Mouse (Mus musculus): Measurements from ENCODE around the gene Tenm2. TPM values are rescaled to one million over a fixed set of nuclear protein-coding genes. Genes with fewer than 3 reads are reported as not detected.

Gene Tenm2
- polyA plus RNA-seq, 2 experiments from 2014 or later, result 0.05 TPM; not detected in 1

- ATAC-seq, result no peak
Measured at GRCm38 (mm10) chr11:36458451-36458850, 777.3 kb downstream of the Tenm2 start.

- ATAC-seq, result no peak
Measured at GRCm38 (mm10) chr11:36454076-36454475, 781.7 kb downstream of the Tenm2 start.

GRCm38 (mm10) chr11:36452436-36452835 lies 783.3 kb downstream of the Tenm2 start:
- ATAC-seq, result no peak

- no peak for ATAC-seq
Measured at GRCm38 (mm10) chr11:36446351-36446750, 789.4 kb downstream of the Tenm2 start.

- no peak for ATAC-seq
Measured at GRCm38 (mm10) chr11:36443821-36444220, 791.9 kb downstream of the Tenm2 start.

GRCm38 (mm10) chr11:36441801-36442200 lies 794.0 kb downstream of the Tenm2 start:
- no peak for ATAC-seq

DNA sequence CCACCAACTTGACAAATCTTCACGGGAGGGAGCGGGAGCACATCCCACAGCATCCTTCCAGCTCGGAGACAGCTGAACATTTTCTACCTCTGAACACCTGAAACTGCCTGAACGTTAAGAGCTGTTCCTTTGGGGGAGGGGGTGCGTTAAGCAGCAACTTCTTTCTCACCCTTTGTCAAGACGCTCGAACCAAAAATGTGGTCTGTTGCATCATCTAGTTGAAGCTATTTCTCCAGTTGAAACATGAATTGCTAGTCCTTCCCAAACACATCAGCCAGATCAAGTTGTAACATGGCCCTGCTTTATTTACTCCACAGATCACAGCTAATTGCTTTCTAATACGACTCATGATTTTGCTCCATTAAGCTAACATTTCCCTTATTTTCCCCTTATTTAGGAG lies 799.5 kb downstream of the Tenm2 start:
- no peak for ATAC-seq

- ATAC-seq, result no peak
Measured at GRCm38 (mm10) chr11:36428947-36429346, 806.8 kb downstream of the Tenm2 start.

DNA sequence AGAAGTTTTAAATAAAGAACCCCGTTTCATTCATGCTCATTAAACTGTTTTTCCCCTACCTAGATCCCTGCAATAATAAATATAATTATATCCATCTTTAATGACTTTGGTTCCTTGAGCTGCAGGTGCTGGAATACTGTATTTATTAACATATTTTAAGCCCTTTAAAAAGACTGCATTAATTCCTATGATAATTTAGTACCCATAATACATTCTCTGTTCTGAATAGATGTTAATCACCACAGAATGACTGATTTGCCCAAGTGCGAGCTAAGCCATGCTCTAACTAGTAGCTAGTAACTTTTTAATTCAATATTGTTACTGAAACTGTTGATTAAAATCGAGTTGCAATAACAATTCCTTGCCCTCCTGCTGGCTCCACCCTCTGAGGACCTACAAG lies 810.8 kb downstream of the Tenm2 start:
- ATAC-seq, result no peak

- no peak for ATAC-seq
Measured at GRCm38 (mm10) chr11:36420047-36420446, 815.7 kb downstream of the Tenm2 start.

GRCm38 (mm10) chr11:36415244-36415643 lies 820.5 kb downstream of the Tenm2 start:
- ATAC-seq, result no peak

GRCm38 (mm10) chr11:36410881-36411280 lies 824.9 kb downstream of the Tenm2 start:
- ATAC-seq, result no peak

DNA sequence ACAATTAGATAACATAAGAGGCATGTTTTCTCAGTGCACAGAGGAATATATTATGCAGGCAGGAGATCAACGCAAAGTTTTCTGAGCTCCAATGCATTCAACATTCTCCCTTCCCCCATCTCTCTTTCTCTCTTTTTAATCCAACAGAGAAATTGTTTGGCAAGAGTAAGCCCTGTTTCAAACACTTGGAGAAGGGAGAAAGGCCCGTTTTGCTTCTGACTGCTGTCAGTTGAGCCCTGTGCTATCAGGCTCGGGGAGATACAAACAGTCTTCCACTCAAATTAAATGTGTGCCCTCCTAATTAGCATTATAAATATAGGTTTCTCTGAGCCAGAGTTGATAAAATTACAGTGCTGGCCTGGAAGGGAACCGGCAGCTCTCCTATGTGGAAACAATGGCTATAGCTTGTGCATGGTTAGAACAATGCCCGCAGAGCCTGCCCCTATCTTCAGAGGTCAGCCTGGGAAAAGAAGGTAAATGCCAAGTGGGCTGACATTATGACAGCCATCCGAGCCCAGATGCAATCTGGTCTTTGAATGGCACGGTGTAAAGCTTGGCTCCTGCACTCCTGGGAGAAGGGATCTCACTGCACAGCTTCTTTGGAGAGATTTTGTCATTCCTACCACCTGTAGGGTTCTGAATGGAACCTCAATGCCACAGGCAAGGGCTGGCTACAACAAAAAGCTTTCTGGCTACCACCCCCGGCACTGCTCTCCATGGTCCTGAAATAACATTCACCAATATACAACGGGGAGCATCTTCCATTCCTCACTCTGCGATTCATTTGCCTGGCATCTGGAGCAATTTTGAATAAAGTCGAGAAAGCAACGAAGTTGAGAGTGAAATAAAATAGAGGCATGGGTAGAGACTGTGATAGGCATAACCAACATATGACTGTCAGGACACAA lies 839.7 kb downstream of the Tenm2 start:
- ATAC-seq, result no peak

DNA sequence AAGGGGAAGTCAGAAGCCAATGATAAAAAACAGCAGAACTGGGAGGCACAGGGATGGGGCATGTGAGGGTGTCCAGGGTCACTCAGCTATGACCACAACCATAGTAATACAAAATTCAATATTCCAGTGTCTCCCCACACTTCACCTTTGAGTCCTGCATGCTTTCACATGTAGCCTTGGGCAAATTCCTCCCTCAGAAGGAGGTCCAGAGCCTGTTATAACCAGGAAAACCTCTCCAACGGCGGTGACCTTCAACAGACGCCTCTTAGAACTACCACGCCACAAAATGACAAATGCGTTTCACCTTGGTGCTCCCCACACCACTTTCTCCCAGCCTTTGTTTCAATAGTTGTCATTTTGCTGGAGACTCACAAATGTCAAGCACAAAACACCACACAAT lies 851.1 kb downstream of the Tenm2 start:
- ATAC-seq, result no peak

- ATAC-seq, result no peak
Measured at GRCm38 (mm10) chr11:36371814-36372213, 864.0 kb downstream of the Tenm2 start.

- ATAC-seq, result no peak
Measured at GRCm38 (mm10) chr11:36365067-36365466, 870.7 kb downstream of the Tenm2 start.

GRCm38 (mm10) chr11:36364441-36364840 lies 871.3 kb downstream of the Tenm2 start:
- ATAC-seq, result no peak

GRCm38 (mm10) chr11:36362514-36362913 lies 873.2 kb downstream of the Tenm2 start:
- no peak for ATAC-seq

GRCm38 (mm10) chr11:36353252-36353651 lies 882.5 kb downstream of the Tenm2 start:
- no peak for ATAC-seq

DNA sequence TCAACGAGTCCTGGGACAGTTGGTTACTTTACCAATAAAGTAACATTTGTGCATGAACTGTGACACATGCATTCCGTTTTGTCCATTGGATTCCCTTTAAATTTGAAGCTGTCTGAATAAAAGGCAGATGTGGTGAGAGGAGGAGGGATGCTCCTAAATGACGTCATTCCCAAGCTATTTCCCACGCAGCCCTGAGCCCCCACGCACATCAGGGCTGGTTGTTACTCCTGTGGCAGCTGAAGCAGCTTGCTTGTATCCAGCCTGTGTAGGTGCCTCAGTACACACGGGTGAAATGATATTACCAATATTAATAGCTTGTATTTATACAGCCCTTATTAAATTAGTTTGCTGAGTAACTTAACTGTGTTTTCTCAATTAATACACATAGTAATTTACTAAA lies 884.0 kb downstream of the Tenm2 start:
- no peak for ATAC-seq

- no peak for ATAC-seq
Measured at GRCm38 (mm10) chr11:36351341-36351740, 884.4 kb downstream of the Tenm2 start.

DNA sequence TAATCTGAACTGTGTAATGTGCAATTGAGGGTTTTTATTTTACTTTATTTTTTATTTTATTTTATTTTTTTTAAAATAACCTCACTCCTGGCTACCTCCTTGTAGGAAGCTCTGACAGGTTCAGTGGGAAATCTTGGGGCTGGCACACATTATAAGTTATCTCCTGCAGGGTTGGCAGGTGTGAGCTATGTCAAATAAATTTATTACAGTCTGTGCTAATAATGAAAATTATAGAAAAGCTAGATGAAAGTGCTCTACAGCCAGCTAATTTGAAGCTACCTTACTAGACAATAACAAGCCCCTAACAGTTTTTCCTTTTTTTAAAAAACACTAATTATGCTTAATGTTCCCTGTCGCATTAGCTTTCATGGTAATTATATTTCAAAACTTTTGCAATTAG lies 885.5 kb downstream of the Tenm2 start:
- ATAC-seq, result no peak

DNA sequence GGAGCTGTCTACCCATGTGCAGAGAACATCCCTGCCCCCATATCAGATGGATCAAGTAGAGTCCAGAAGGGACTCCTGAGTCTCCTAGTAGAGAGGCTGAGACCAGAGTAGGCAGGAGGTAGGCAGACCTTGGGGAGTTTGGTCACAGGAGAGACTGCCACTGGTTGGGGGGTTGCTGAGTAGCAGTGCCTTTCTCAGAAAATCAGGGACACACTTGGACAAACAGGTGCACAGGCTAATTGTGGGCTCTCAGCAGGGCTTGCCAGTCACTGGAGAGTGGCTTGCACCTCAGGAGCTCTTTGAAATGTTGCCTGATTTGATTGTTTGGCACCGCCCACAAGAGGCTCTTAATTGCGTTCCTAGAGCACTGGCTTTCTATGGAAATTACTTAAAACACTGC lies 885.9 kb downstream of the Tenm2 start:
- ATAC-seq, result no peak

GRCm38 (mm10) chr11:36341799-36342198 lies 894.0 kb downstream of the Tenm2 start:
- ATAC-seq, result no peak

DNA sequence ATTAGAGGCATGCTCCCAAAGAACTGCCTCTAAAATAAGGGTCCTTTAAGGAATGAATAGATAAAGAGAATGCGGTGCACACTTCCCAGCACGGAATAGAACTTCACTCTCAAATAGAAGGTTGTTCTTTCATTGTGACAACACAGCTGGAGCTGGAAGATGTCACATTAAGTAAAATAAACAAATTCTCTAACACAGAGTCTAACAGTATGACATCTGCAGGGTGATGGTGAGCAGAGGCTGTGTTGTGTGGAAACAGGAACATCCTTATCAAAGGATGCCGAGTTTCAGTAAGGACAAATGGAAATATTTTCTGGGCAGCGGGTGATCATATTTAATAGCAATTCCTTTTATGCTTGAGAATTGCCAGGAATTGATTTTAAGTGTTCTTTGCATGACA lies 897.3 kb downstream of the Tenm2 start:
- no peak for ATAC-seq

Data from CD4-positive, CD25-positive, alpha-beta regulatory T cell, adult 4 months (primary cell).